Mouse (Mus musculus) erythroblast, embryonic 14.5 days (primary cell): ENCODE measurements around the gene Stk10.

Source experiments
- GATA1 ChIP-seq: IDR thresholded peaks from 2 replicates; pipeline ENCODE4 v1.6.1; 2012; ENCODE audit warnings: low read length, inconsistent platforms, mixed read lengths
- TAL1 ChIP-seq: IDR thresholded peaks from 3 replicates; pipeline ENCODE4 v1.6.1; 2012; ENCODE audit warnings: low read length, inconsistent platforms, mixed read lengths

GRCm38 (mm10) chr11:32527006-32527405 is 6.1 kb upstream of the Stk10 start:
- TF ChIP-seq TAL1 (no peak), GATA1 (no peak)
